Mouse (Mus musculus): ENCODE data around the gene B3gntl1. TPM values are rescaled to one million over a fixed set of nuclear protein-coding genes. Genes with fewer than 3 reads are reported as not detected.
A peak's percentile ranks its signal among the peaks of the same experiment; 100 is the strongest.

B3gntl1 gene
- total RNA-seq, 1 experiment from 2014 or later, result 9.2 TPM

- no peak for ATAC-seq (replicated peaks; ENCODE audit: insufficient number of reproducible peaks, low FRiP score, low TSS enrichment, poor library complexity, severe bottlenecking)
Observed at GRCm38 (mm10) chr11:121653631-121654030, 19.3 kb downstream of the B3gntl1 start.

DNA sequence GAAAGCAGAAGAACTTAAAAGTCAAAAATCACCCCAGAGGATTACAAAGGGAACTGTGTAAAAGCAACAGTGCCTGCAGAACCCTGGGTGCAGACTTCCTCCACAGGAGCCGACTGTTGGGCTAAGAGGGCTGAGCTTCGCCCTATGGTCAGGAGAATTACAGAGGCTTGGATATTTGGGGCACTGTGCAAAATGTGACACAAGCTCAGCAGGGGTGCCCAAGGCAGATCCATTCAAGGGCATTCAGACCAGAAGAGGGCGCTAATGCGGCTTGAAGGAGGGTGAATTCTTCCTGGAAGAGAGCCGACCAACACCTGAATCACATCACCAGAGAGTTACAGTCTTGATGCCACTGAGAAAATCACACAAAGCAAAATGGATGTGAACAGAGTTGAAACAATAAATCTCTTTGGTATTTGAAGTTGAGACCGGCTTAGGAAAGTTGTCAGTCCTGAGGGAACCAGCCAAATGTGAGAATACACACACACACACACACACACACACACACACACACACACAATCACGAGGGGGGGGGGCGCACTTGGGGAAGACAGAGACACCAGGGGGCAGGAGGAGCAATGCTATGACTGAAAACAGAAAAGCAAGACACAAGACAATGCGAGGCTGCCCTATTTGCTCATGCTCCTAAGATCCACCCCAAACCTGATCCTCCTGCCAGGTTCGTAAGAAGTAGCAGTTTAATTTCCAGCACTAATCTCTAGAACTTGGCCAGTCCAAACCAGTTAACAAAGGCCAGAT lies 20.2 kb downstream of the B3gntl1 start:
- peak; percentile 55 for ATAC-seq (replicated peaks; ENCODE audit: insufficient number of reproducible peaks, low FRiP score, low TSS enrichment, poor library complexity, severe bottlenecking)

DNA sequence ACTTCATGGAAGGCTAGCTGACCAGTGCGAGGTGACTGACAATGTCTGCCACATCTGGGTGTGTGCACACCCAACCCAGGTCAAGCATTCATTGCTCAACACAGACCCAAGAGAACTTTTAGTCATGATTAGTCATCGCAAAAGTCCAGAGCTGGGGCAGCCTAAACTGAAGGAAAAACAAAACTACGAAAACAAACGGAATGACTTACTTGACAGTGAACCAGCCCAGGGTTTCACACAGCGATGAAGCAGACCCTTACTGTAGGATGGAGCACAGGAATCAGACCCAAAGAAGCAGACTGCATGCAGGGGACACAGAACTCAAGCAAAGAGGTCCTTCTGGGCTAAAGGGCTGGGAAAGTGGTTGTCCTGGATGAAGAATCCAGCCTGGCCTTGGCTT lies 21.0 kb downstream of the B3gntl1 start:
- no peak for ATAC-seq (replicated peaks; ENCODE audit: insufficient number of reproducible peaks, low FRiP score, low TSS enrichment, poor library complexity, severe bottlenecking)

GRCm38 (mm10) chr11:121651556-121651955 lies 21.4 kb downstream of the B3gntl1 start:
- ATAC-seq (replicated peaks; ENCODE audit: insufficient number of reproducible peaks, low FRiP score, low TSS enrichment, poor library complexity, severe bottlenecking), result no peak

DNA sequence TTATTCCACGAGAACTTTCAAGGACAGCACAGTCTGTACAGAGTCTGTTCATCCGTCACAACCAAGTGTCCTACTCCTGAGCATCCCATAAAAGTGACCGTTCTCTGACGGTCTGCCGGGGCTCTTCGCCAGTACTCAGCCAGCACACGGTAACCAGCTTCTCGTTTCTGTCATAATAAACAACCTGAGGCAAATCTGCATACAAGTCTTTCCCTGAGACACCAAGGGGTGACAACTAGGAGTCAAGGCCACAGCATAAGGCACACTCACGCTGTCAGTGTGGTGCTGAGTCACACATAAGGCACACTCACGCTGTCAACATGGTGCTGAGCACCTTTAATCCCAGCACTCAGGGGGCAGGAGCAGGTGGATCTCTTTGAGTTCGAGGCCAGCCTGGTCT lies 22.3 kb downstream of the B3gntl1 start:
- no peak for ATAC-seq (replicated peaks; ENCODE audit: insufficient number of reproducible peaks, low FRiP score, low TSS enrichment, poor library complexity, severe bottlenecking)

DNA sequence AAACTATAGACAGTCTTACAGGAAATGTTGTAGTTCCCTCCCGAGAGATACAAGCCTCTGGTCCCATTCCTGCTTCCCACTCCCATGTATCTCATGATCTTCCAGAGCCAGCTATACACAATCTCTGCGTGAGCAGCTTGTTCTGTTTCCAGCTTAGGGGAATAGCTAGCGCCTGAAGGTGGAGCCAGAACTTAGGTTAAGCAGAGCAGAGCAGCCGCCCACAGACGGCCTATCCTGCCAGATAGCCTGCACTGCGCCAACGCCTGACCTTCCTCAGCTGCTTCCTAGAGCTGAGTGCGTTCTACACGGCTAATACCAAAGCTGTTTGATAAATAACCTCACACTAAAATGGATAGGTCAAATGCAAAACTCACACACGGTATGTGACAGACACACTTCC lies 23.1 kb downstream of the B3gntl1 start:
- ATAC-seq (replicated peaks; ENCODE audit: insufficient number of reproducible peaks, low FRiP score, low TSS enrichment, poor library complexity, severe bottlenecking), result no peak

DNA sequence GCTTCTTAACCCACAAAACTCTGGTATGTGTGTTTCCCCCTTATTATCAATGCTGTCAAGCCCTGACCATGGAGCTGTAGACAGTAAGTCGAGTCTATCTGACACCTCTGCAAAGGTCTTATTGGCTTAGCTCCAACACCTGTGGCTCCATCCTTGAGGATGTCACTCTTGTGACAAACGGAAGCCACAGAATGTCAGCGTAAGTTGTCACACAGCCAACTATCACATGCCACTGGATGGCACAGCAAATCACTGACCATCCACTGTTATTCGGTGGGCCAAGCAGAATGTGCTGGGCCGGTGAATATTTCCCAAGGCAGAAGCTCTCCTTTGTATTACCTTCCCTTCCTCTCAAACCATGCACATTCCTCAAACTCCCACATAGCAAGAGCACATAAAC lies 24.8 kb downstream of the B3gntl1 start:
- ATAC-seq (replicated peaks; ENCODE audit: insufficient number of reproducible peaks, low FRiP score, low TSS enrichment, poor library complexity, severe bottlenecking), result no peak

DNA sequence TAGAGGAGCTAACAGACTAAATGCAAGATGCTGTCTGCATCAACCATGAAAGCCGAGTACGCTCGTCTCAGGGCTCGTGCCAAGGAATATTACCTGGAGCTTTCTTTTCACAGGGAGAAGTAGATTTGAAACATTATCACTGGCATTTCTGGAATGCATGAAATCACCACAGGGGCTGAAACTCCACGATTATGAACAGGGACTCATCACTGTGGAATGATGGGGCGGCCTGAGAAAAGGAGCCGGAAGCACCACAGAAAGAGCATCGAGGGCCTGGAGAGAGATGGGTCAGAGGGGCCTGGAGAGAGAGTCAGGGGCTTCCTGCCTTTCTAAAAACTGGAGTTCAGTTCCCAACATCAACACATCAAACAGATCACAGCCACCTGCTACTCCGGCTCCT lies 25.6 kb downstream of the B3gntl1 start:
- no peak for ATAC-seq (replicated peaks; ENCODE audit: insufficient number of reproducible peaks, low FRiP score, low TSS enrichment, poor library complexity, severe bottlenecking)

GRCm38 (mm10) chr11:121645394-121645793 lies 27.6 kb downstream of the B3gntl1 start:
- no peak for ATAC-seq (replicated peaks; ENCODE audit: insufficient number of reproducible peaks, low FRiP score, low TSS enrichment, poor library complexity, severe bottlenecking)

- no peak for ATAC-seq (replicated peaks; ENCODE audit: insufficient number of reproducible peaks, low FRiP score, low TSS enrichment, poor library complexity, severe bottlenecking)
Observed at GRCm38 (mm10) chr11:121641501-121642145, 31.3 kb downstream of the B3gntl1 start.

DNA sequence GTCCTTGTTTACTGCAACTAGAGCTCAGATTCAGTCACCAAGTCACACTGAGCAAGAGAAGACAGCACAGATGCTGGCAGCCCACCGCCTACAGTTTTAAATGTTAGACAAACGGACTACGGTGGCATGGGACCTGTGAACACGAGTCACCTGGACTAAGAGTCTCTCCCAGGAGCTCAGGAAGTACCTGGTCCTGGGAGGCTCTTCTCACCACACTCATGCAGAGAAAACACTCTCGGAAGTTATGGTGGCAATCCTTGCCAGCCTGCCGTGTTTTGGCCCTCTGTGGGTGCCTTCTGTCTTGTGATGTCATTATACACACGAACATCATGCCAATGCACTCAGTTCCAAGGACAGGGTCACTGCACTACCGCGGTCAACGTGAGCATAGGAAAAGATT lies 36.3 kb downstream of the B3gntl1 start:
- ATAC-seq (replicated peaks; ENCODE audit: insufficient number of reproducible peaks, low FRiP score, low TSS enrichment, poor library complexity, severe bottlenecking), result no peak

DNA sequence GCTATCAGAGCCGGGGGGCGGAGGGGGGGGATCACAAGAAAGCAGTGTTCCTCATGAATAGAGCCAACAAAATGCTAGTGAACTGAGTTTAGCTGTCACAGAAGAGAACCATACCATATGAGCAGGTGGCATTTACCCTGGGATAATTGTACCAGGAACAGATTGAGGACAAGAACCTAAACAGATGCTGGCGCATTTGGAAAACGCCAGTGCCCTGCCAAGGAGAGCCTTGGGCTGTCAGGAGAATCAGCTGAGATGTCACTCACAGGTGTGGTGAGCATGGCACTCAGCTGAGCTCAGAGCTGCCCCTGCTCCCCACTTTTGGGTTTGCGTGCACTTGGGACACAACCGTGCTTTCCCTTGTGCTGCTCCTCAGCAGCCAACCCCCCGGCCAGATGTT lies 41.5 kb downstream of the B3gntl1 start:
- ATAC-seq (replicated peaks; ENCODE audit: insufficient number of reproducible peaks, low FRiP score, low TSS enrichment, poor library complexity, severe bottlenecking), result no peak

- ATAC-seq (replicated peaks; ENCODE audit: insufficient number of reproducible peaks, low FRiP score, low TSS enrichment, poor library complexity, severe bottlenecking), result no peak
Observed at GRCm38 (mm10) chr11:121630406-121630805, 42.5 kb downstream of the B3gntl1 start.

- no peak for ATAC-seq (replicated peaks; ENCODE audit: insufficient number of reproducible peaks, low FRiP score, low TSS enrichment, poor library complexity, severe bottlenecking)
Observed at GRCm38 (mm10) chr11:121629529-121629928, 43.4 kb downstream of the B3gntl1 start.

DNA sequence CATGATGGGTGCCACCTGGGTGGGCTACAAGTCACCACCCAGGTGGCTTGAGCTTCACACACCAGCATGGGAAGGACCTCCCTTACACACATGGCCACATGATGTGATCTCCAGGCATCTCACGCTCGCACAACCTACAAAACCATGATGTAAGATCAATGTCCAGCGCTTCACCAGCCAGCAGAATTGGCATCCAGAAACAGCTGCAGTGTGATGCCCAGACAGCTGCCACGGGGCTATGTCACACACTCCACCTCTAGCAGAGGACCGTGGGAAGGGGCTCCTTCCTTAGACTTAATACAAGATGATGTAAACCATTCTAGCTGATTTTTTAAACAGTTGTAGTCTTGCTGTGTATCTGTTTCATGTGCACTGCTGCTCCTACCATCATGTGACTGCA lies 45.4 kb downstream of the B3gntl1 start:
- ATAC-seq (replicated peaks; ENCODE audit: insufficient number of reproducible peaks, low FRiP score, low TSS enrichment, poor library complexity, severe bottlenecking), result no peak

- no peak for ATAC-seq (replicated peaks; ENCODE audit: insufficient number of reproducible peaks, low FRiP score, low TSS enrichment, poor library complexity, severe bottlenecking)
Observed at GRCm38 (mm10) chr11:121625007-121625406, 47.9 kb downstream of the B3gntl1 start.

DNA sequence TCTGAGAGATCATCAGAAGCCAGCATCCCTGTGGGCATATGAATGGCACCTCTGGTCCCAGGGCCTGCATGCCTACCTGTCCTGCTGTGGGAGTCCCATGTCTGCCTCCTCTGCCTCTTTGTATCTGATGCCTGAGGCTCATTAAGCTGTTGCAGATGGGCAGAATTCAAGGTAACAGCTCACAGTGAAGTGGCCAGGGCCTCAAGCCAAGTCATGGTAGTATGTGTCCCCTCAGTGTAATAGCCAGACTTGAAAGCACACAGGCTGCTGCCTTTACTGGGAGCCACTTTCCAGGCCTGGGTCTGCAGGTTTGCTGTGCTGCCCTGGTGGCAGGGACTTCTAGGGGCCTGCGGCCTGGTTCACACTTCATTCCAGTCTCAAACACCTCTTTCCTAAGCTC lies 55.6 kb downstream of the B3gntl1 start:
- no peak for ATAC-seq (replicated peaks; ENCODE audit: insufficient number of reproducible peaks, low FRiP score, low TSS enrichment, poor library complexity, severe bottlenecking)

GRCm38 (mm10) chr11:121616501-121616900 lies 56.5 kb downstream of the B3gntl1 start:
- ATAC-seq (replicated peaks; ENCODE audit: insufficient number of reproducible peaks, low FRiP score, low TSS enrichment, poor library complexity, severe bottlenecking), result no peak

DNA sequence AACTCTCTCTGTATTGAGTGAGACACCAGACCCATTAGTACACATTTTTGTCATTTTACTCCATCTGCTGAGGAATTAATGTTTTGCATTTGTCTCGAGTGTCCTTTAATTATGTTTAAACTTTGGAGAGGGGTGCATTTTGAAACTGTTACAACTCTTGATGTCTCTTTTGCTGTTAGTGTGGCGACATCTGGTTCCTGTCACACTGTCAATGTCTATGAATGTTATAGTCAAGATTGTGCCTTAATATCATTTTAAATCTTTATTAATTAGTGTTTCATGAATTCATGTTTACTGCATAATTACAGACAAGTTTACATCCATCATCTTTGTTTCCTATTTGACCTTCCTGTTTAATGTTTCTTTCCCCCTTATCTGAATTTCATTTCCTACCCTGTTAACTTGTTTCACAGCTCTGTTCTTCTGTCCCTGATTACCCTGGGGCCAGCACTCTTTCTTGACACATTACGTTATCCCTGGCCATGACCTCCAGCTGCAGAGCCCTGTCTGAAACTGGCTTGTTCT lies 56.9 kb downstream of the B3gntl1 start:
- no peak for ATAC-seq (replicated peaks; ENCODE audit: insufficient number of reproducible peaks, low FRiP score, low TSS enrichment, poor library complexity, severe bottlenecking)

DNA sequence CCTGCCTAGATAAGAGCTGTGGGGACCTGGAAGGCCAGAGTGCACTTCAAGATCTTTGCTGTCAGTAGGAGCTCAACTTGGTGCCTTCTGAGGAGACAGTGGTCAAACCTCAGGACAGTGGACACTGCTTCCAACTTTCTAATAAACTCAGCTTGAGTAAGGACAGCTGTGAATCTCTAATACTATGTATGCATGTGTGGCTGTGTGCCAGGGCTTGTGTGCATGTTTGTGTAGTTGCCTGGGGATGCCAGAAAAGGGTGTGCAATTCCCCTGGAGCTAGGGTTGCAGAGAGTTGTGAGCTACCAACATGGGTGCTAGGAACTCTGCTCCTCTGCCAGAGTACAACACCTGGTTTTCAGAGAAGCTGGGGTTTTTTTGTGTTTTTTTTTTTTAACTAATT lies 62.0 kb downstream of the B3gntl1 start:
- ATAC-seq (replicated peaks; ENCODE audit: insufficient number of reproducible peaks, low FRiP score, low TSS enrichment, poor library complexity, severe bottlenecking), result no peak
